Mouse (Mus musculus) G1E (cell line): Measurements from ENCODE around the gene Galnt6. TPM values are rescaled to one million over a fixed set of nuclear protein-coding genes. Genes with fewer than 3 reads are reported as not detected.

Source experiments
- ATAC-seq: 2 replicates; pipeline ENCODE4 v1.8.0; 2016; ENCODE audit warnings: mild to moderate bottlenecking; ENCODE audit not compliant: insufficient number of reproducible peaks, poor library complexity, low FRiP score, severe bottlenecking; ENCODE audit errors: extremely low read depth
- DNase-seq: peaks from one replicate; pipeline ENCODE4 v3.0.0; 2012; ENCODE audit warnings: low spot score
- H3K27me3 ChIP-seq: 2 replicates; pipeline ENCODE4 v1.6.1; 2012; ENCODE audit warnings: mild to moderate bottlenecking, low read length, inconsistent platforms; ENCODE audit not compliant: insufficient read depth
- H3K36me3 ChIP-seq: replicated peaks from 2 replicates; pipeline ENCODE3; 2012; ENCODE audit warnings: mild to moderate bottlenecking, inconsistent platforms
- H3K4me1 ChIP-seq: 2 replicates; pipeline ENCODE4 v1.6.1; 2012; ENCODE audit warnings: low read depth, low read length, inconsistent platforms, mixed read lengths; ENCODE audit not compliant: insufficient read depth
- H3K4me3 ChIP-seq: 2 replicates; pipeline ENCODE4 v1.5.1; 2012; ENCODE audit warnings: low read depth, mild to moderate bottlenecking, inconsistent platforms, low read length, moderate library complexity, mixed read lengths
- H3K9me3 ChIP-seq: replicated peaks from 2 replicates; pipeline ENCODE4 v1.6.1; 2012; ENCODE audit warnings: inconsistent platforms
- CTCF ChIP-seq: IDR thresholded peaks from 2 replicates; pipeline ENCODE4 v1.5.1; 2012; ENCODE audit warnings: low read depth, low read length, inconsistent platforms, mixed read lengths
- GATA1 ChIP-seq: IDR thresholded peaks from 2 replicates; pipeline ENCODE4 v1.6.1; 2012; ENCODE audit warnings: borderline replicate concordance, low read length, inconsistent platforms, mixed read lengths
- GATA2 ChIP-seq: IDR thresholded peaks from 2 replicates; pipeline ENCODE4 v1.6.1; 2012; ENCODE audit warnings: low read depth, low read length, inconsistent platforms, borderline replicate concordance
- POLR2AphosphoS5 ChIP-seq: IDR thresholded peaks from 2 replicates; pipeline ENCODE4 v1.6.1; 2012; ENCODE audit warnings: low read depth, low read length, inconsistent platforms; ENCODE audit not compliant: insufficient replicate concordance
- TAL1 ChIP-seq: conservative IDR thresholded peaks from 2 replicates; pipeline ENCODE4 v1.6.1; 2012; ENCODE audit warnings: low read depth, low read length, inconsistent platforms, mixed read lengths
- polyA plus RNA-seq: library from polyadenylated mRNA; stranded (reverse); fragments of >175 nt; gene quantifications from 2 replicates; pipeline ENCODE4 v1.2.3, GENCODE M21; 2012
- total RNA-seq, 2 experiments: library from RNA; stranded (forward) in 1 of 2; stranded (reverse) in 1 of 2; fragments of 200-1000 nt in 1 of 2; fragments of >200 nt in 1 of 2; fragmentation: Nextera tagmentation in 1 of 2; gene quantifications; 2 replicates each; pipeline ENCODE4 v1.2.3; 2014 to 2017

Gene Galnt6
- total and polyA plus RNA-seq, 3 experiments, result 0.02 to 0.05 TPM; not detected in 1

- H3K4me3 ChIP-seq, result no peak overlapping the region
- ATAC-seq (no peak), DNase-seq (no peak)
Observed at GRCm38 (mm10) chr15:100667871-100668545, 61.2 kb downstream of the Galnt6 start.

GRCm38 (mm10) chr15:100667420-100667819 lies 61.8 kb downstream of the Galnt6 start:
- ATAC-seq (no peak), DNase-seq (no peak)
- Histone ChIP-seq H3K27me3 (peaks cover 22% of the 10 kb centered on the region), H3K4me3 (no peak overlapping the region), H3K36me3 (no peaks in the 10 kb centered on the region), H3K9me3 (no peaks in the 10 kb centered on the region), H3K4me1 (peaks cover 32% of the 10 kb centered on the region)
- TF ChIP-seq GATA2 (no peak), POLR2AphosphoS5 (no peak), CTCF (no peak), TAL1 (no peak), GATA1 (no peak)

More at GRCm38 (mm10) chr15:100667871-100668545, 61.2 kb downstream of the Galnt6 start:
- no peaks in the 10 kb centered on the region for H3K36me3 ChIP-seq
- H3K9me3 ChIP-seq, result no peaks in the 10 kb centered on the region
- H3K4me1 ChIP-seq, result peaks cover 35% of the 10 kb centered on the region
- peaks cover 22% of the 10 kb centered on the region for H3K27me3 ChIP-seq
- TF ChIP-seq CTCF (no peak), GATA2 (no peak)

GRCm38 (mm10) chr15:100666851-100667250 lies 62.3 kb downstream of the Galnt6 start:
- Histone ChIP-seq H3K36me3 (no peaks in the 10 kb centered on the region), H3K4me3 (no peak overlapping the region), H3K9me3 (no peaks in the 10 kb centered on the region), H3K4me1 (peaks cover 32% of the 10 kb centered on the region), H3K27me3 (peaks cover 22% of the 10 kb centered on the region)
- TF ChIP-seq TAL1 (no peak), CTCF (no peak), POLR2AphosphoS5 (no peak), GATA2 (no peak), GATA1 (no peak)
- ATAC-seq (no peak), DNase-seq (no peak)

- DNase-seq (no peak), ATAC-seq (peak; percentile 42; the same call in 1 of the 2 replicates)
- no peaks in the 10 kb centered on the region for H3K36me3 ChIP-seq
- no peak overlapping the region for H3K4me3 ChIP-seq
- H3K4me1 ChIP-seq, result peaks cover 32% of the 10 kb centered on the region
- TF ChIP-seq GATA1 (no peak), GATA2 (no peak), POLR2AphosphoS5 (no peak), CTCF (no peak), TAL1 (no peak)
- peaks cover 22% of the 10 kb centered on the region for H3K27me3 ChIP-seq
- no peaks in the 10 kb centered on the region for H3K9me3 ChIP-seq
Observed at GRCm38 (mm10) chr15:100666219-100666696, 62.9 kb downstream of the Galnt6 start.

GRCm38 (mm10) chr15:100665411-100666218 lies 63.6 kb downstream of the Galnt6 start:
- Histone ChIP-seq H3K36me3 (no peaks in the 10 kb centered on the region), H3K4me3 (no peak overlapping the region), H3K4me1 (peaks cover 32% of the 10 kb centered on the region), H3K27me3 (peaks cover 23% of the 10 kb centered on the region), H3K9me3 (no peaks in the 10 kb centered on the region)
- ATAC-seq (no peak), DNase-seq (no peak)
- no peak for TF ChIP-seq TAL1
- TF ChIP-seq GATA1, result no peak
- no peak for TF ChIP-seq GATA2
- no peak for TF ChIP-seq CTCF
- no peak for TF ChIP-seq POLR2AphosphoS5

DNA sequence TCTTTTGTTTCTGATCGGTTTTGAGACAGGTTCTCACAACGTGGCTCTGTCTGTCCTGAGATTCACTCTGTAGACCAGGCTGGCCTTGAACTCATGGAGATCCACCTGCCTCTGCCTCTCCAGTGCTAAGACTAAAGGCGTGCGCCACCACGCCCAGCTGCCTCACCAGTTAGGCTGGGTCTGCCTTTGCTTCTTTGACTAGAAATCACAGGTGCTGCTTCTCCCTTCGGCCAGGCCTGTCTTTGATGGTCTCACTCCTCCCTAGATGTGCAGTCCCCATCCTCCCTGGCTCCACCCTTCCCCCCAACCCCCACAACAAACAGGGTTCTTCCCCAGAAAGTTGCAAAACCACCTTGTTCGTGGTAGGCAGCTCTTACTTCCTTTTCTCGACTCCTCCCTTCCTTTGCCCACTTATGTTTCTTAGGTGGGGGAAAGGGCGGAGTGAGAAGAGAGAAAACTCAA lies 64.3 kb downstream of the Galnt6 start:
- DNase-seq (no peak), ATAC-seq (no peak)
- Histone ChIP-seq H3K4me3 (no peak overlapping the region), H3K4me1 (peaks cover 32% of the 10 kb centered on the region), H3K9me3 (no peaks in the 10 kb centered on the region), H3K27me3 (peaks cover 29% of the 10 kb centered on the region), H3K36me3 (no peaks in the 10 kb centered on the region)
- TF ChIP-seq TAL1, result no peak
- no peak for TF ChIP-seq GATA1
- TF ChIP-seq POLR2AphosphoS5, result no peak
- TF ChIP-seq GATA2, result no peak
- no peak for TF ChIP-seq CTCF
